Mouse (Mus musculus) midbrain, postnatal 0 days (tissue): ENCODE measurements around the gene Gm10961. TPM values are rescaled to one million over a fixed set of nuclear protein-coding genes. Genes with fewer than 3 reads are reported as not detected.
A peak's percentile ranks its signal among the peaks of the same experiment; 100 is the strongest.

ENCODE experiments used
- ATAC-seq: fragments of 200-750 bp; cut with Nextera tagmentation; 2 replicates; pipeline ENCODE4 v1.8.0; 2017; ENCODE audit warnings: moderate number of reproducible peaks, mild to moderate bottlenecking, moderate TSS enrichment, moderate library complexity; ENCODE audit not compliant: low FRiP score
- DNase-seq: peaks from one replicate; pipeline ENCODE4 v3.0.0-alpha.2; 2015; ENCODE audit warnings: low spot score
- H3K27ac ChIP-seq: fragments of 300-500 bp; sonication (generic); 2 replicates; pipeline ENCODE4 v1.5.1; 2014; ENCODE audit warnings: low read depth, mild to moderate bottlenecking, low read length, mixed read lengths
- H3K27me3 ChIP-seq: fragments of 300-500 bp; sonication (generic); 2 replicates; pipeline ENCODE4 v1.6.1; 2014; ENCODE audit warnings: low read length, control low read depth, mixed read lengths; ENCODE audit not compliant: insufficient read depth
- H3K36me3 ChIP-seq: fragments of 300-500 bp; sonication (generic); 2 replicates; pipeline ENCODE4 v1.6.1; 2014; ENCODE audit warnings: low read length, control low read depth, mixed read lengths; ENCODE audit not compliant: insufficient read depth
- H3K4me1 ChIP-seq: fragments of 300-500 bp; sonication (generic); 2 replicates; pipeline ENCODE4 v1.6.1; 2014; ENCODE audit warnings: mild to moderate bottlenecking, control low read depth, antibody characterized with exemption, low read length, mixed read lengths; ENCODE audit not compliant: insufficient read depth
- H3K4me2 ChIP-seq: fragments of 300-500 bp; sonication (generic); 2 replicates; pipeline ENCODE4 v1.6.1; 2014; ENCODE audit warnings: low read depth, mild to moderate bottlenecking, low read length, mixed read lengths; ENCODE audit not compliant: poor library complexity, severe bottlenecking
- H3K4me3 ChIP-seq: fragments of 300-500 bp; sonication (generic); 2 replicates; pipeline ENCODE4 v1.5.1; 2014; ENCODE audit warnings: low read depth, mild to moderate bottlenecking, low read length, moderate library complexity
- H3K9ac ChIP-seq: fragments of 300-500 bp; sonication (generic); replicated peaks from 2 replicates; pipeline ENCODE4 v1.6.1; 2014; ENCODE audit warnings: mild to moderate bottlenecking, low read length, moderate library complexity, mixed read lengths; ENCODE audit not compliant: poor library complexity, severe bottlenecking
- H3K9me3 ChIP-seq: fragments of 300-500 bp; sonication (generic); 2 replicates; pipeline ENCODE4 v1.6.1; 2016; ENCODE audit warnings: low read length, control low read depth
- CTCF ChIP-seq: IDR thresholded peaks from 2 replicates; pipeline ENCODE4 v1.5.1; 2016; ENCODE audit warnings: antibody characterized with exemption, mild to moderate bottlenecking
- whole genome bisulfite sequencing: fragments of 180-500 bp; shearing (Covaris S2); extraction: QIAGEN DNeasy Blood & Tissue Kit; methylation state at CpG from one replicate; pipeline ENCODE4 v1.1.7; 2014; 5-methylcytosine and 5-hydroxymethylcytosine counted together
- polyA plus RNA-seq: library from polyadenylated mRNA; unstranded; fragments of >200 nt; fragmentation: Nextera tagmentation; extraction: Ambion mirVana; gene quantifications from 2 replicates; pipeline ENCODE4 v1.2.1, GENCODE M21; 2015
- total RNA-seq: library from RNA; depleted of rRNA; stranded (reverse); fragments of >200 nt; gene quantifications from 2 replicates; pipeline ENCODE4 v1.2.3, GENCODE M21; 2014; rRNA removed

Gene Gm10961
- not detected in 2 replicates for total RNA-seq
- not detected in 2 replicates for polyA plus RNA-seq

- Histone ChIP-seq H3K4me3 (peak within 1 kb of the TSS; percentile 86), H3K9me3 (no peaks in the 10 kb centered on the region), H3K36me3 (peaks cover 25% of the 10 kb centered on the region), H3K9ac (peak within 1 kb of the TSS; percentile 91), H3K4me2 (peak within 1 kb of the TSS; percentile 73), H3K27me3 (no peaks in the 10 kb centered on the region), H3K4me1 (peaks cover 7% of the 10 kb centered on the region), H3K27ac (peak within 1 kb of the TSS; percentile 98)
- no peak for TF ChIP-seq CTCF
- ATAC-seq (peak; percentile 79), DNase-seq (peak; percentile 60)
- WGBS: under 1% methylated on average over 46 of the region's 48 CpGs
These were observed at the start of gene Gm10961 for GRCm38 (mm10) chr3:107630682-107631522. Gene Gm10961, plus strand, starts transcription at chr3:107631322.

- no peak for ATAC-seq
- Histone ChIP-seq H3K9me3 (no peaks in the 10 kb centered on the region), H3K27ac (no peak overlapping the region), H3K9ac (no peak overlapping the region), H3K27me3 (peaks cover 69% of the 10 kb centered on the region), H3K4me1 (no peaks in the 10 kb centered on the region), H3K36me3 (no peaks in the 10 kb centered on the region), H3K4me3 (peak overlapping the region; percentile 20), H3K4me2 (peak overlapping the region; percentile 43; the same call in 1 of the 2 replicates)
- no peak for DNase-seq
- TF ChIP-seq CTCF: no peak
- WGBS: 3% methylated on average over 18 of the region's 18 CpGs
These were observed 48.8 kb upstream of the Gm10961 start for GRCm38 (mm10) chr3:107582130-107582874.

GRCm38 (mm10) chr3:107582875-107583767 is 48.0 kb upstream of the Gm10961 start:
- Histone ChIP-seq H3K4me1 (no peaks in the 10 kb centered on the region), H3K9ac (0 out of 2 replicates have a peak overlapping the region, but pooled peaks have one; percentile 24), H3K27ac (no peak overlapping the region), H3K4me3 (peak overlapping the region; percentile 20), H3K9me3 (no peaks in the 10 kb centered on the region), H3K4me2 (peak overlapping the region; percentile 43), H3K36me3 (no peaks in the 10 kb centered on the region), H3K27me3 (peaks cover 74% of the 10 kb centered on the region)
- ATAC-seq (no peak), DNase-seq (no peak)
- no peak for TF ChIP-seq CTCF
- under 1% methylated on average over 65 of the region's 65 CpGs for WGBS

GRCm38 (mm10) chr3:107583893-107584292 is 47.2 kb upstream of the Gm10961 start:
- Histone ChIP-seq H3K4me2 (no peak overlapping the region), H3K36me3 (no peaks in the 10 kb centered on the region), H3K4me1 (no peaks in the 10 kb centered on the region), H3K27ac (no peak overlapping the region), H3K4me3 (no peak overlapping the region), H3K27me3 (peaks cover 75% of the 10 kb centered on the region), H3K9me3 (no peaks in the 10 kb centered on the region), H3K9ac (no peak overlapping the region)
- 15% methylated on average over 1 of the region's 1 CpGs for WGBS
- ATAC-seq (no peak), DNase-seq (no peak)
- no peak for TF ChIP-seq CTCF

GRCm38 (mm10) chr3:107586504-107586903 is 44.6 kb upstream of the Gm10961 start:
- no peaks in the 10 kb centered on the region for H3K4me1 ChIP-seq
- no peaks in the 10 kb centered on the region for H3K36me3 ChIP-seq
- H3K4me2 ChIP-seq: no peak overlapping the region
- H3K27me3 ChIP-seq: peaks cover 62% of the 10 kb centered on the region
- no peak for DNase-seq
- no peak overlapping the region for H3K4me3 ChIP-seq
- H3K9me3 ChIP-seq: no peaks in the 10 kb centered on the region
- no peak overlapping the region for H3K27ac ChIP-seq
- no peak for ATAC-seq
- WGBS: 82% methylated on average over 6 of the region's 6 CpGs
- TF ChIP-seq CTCF: no peak
- H3K9ac ChIP-seq: no peak overlapping the region
